Mouse (Mus musculus): ENCODE data around the gene Sp110. TPM values are rescaled to one million over a fixed set of nuclear protein-coding genes. Genes with fewer than 3 reads are reported as not detected.
"Not testable (repeated sequence)": the region's sequence is repeated elsewhere in the genome, so short reads cannot be mapped to it uniquely, and the experiment has no call there.

Sp110 gene
- under 1 TPM; 0.41 to 0.89 TPM for total RNA-seq (2021)
- long read RNA-seq, partial matches to known transcripts = 0 of 1 reads
- long read RNA-seq, other reads (novel, unspliced or antisense) = 1 of 1 reads

DNA sequence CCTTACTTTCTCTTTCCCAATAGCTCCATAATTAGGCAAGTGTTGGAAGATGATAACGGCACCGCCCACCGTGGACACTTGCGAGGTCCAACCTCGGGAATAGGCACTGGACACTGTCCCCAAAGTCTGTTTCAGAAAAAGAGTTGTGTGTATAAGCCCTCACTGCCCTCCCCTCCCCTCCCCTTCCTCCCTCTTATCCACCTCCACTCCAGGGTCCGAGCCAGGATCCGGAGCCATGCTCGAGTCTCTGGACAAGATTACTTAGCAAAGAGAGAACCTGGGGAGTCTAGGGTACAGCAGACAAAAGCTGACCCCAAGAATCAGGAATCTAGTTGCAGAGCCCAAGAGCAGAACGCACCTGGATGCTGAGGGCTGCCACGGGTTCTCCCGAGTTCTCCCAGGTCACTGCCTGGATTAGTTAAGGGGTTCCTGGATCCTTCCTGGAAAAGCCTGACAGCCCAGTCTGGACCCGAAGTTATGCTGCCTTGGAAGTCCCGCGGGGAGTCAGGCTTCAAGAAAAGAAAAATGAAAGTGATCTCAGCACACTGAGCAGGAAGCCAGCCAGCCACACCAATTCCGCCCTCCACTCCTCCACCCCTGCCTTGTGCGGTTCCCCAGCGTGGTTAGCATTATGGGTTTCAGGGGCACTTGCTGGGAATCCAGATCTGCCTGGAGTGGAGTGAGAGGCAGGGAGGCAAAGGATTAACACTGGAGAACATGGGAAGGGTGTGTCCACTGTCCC lies at the start of gene Sp110:
TSS of gene Sp110 (minus strand) at position 547 of the 742 bp plus-strand sequence.
- not testable (repeated sequence) for DNase-seq (ENCODE audit: low spot score in 2 of 2)

DNA sequence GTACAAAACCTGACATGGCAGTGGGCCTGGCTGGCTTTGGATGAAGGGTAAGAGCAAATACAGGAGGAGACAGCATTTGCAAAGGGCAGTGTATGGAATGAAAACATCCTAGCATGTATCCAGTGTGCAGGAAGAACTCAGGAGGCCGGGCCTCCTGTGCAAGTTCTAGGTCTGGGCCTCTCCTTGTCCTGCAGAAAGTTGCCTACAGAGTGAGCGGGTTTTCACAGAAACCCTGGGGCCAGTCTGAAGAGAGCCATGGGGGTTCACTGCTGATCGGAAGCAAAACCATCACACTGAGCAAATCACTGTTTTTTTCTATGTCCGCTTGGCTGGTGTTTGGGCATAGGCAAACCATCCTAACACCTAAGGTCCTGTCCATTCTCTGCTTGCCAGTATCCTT lies 39.5 kb upstream of the Sp110 start:
- not testable (repeated sequence) for DNase-seq (ENCODE audit: low spot score in 2 of 2)

DNA sequence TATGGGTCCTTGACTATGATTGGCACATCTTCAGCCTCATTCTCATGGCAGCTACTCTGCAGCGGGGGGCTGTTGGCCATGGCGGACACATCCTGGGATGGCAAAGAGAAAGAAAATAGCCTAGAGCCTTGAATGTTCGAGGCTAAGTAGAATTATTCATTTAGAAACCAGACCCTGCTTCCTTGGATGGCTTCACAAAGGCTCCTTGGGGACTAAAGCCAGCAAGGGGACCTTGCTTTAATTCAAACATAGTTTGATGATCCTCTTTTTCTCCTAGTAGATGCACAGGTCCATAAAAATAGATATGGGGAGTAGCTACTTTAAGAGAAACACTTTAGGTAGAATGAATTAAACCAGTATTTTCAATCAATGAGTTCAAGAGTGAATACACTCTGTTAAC lies 38.3 kb upstream of the Sp110 start:
- not testable (repeated sequence) for DNase-seq (ENCODE audit: low spot score in 2 of 2)

GRCm38 (mm10) chr1:85618689-85619088 lies 20.1 kb upstream of the Sp110 start:
- not testable (repeated sequence) for DNase-seq (ENCODE audit: low spot score in 2 of 2)

DNA sequence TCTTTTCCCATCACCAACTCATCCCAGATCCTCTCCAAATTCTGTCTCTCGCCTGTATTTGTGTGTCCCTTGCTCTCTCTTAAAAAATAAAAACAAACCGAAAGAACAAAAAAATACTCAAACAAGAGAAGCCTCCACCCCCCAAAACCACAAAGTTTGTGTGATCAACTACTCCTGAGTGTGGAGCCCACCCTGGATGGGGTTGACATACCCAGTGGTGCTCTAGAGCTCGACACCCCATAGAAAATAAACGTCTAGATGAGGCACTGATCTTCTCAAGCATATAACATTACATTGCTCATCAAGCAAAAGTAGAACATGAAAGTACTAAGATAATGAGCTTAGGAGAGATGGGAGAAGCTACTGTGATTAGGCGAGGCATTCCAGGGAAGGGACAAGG lies 18.5 kb upstream of the Sp110 start:
- DNase-seq (ENCODE audit: low spot score in 2 of 2) = not testable (repeated sequence)

GRCm38 (mm10) chr1:85615819-85616218 lies 17.2 kb upstream of the Sp110 start:
- DNase-seq (ENCODE audit: low spot score in 2 of 2) = not testable (repeated sequence)

DNA sequence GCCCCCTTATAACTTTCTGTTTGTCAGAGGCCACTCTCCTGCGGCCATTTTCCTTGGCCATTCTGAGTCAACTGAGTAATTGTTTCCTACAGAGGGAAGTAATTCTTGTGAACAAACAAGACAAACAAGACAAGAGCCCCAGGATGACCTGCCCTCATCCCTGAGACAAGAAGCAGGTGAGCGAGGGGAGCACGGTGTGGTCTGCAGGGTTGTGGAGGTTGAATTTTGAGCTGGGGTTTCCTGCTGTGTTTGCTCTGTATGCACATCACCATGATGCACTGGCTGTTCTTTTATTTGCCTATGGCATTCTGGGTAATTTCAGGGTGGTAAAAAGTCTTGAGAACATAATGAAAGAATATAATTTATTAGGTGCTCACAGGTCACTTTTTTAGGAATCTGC lies 16.5 kb upstream of the Sp110 start:
- DNase-seq (ENCODE audit: low spot score in 2 of 2) = not testable (repeated sequence)

- not testable (repeated sequence) for DNase-seq (ENCODE audit: low spot score in 2 of 2)
Observed at GRCm38 (mm10) chr1:85610581-85610980, 12.0 kb upstream of the Sp110 start.

GRCm38 (mm10) chr1:85608361-85608760 lies 9.7 kb upstream of the Sp110 start:
- not testable (repeated sequence) for DNase-seq (ENCODE audit: low spot score in 2 of 2)

DNA sequence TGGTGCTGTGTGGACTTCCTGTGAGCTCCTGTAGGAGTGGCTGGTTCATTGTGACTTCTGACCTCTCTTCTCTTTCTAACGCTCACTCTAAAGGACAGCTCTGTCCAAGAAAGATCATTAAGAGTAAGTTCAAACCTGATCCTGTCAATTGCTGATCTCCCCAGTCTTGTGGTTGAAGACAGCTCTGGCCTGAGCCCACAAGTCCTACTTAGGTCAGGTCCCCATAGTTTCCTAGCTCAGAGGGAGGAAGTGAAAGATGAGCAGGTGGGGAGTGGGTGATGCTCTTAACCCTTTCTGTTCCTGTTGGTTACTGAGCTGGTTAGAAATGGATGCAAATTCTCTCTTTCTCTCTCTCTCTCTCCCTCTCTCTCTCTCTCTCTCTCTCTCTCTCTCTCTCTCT lies 5.7 kb upstream of the Sp110 start:
- DNase-seq (ENCODE audit: low spot score in 2 of 2) = not testable (repeated sequence)

GRCm38 (mm10) chr1:85600794-85601193 lies 2.2 kb upstream of the Sp110 start:
- DNase-seq (ENCODE audit: low spot score in 2 of 2) = not testable (repeated sequence)

- not testable (repeated sequence) for DNase-seq (ENCODE audit: low spot score in 2 of 2)
Observed at GRCm38 (mm10) chr1:85600078-85600477, 1.5 kb upstream of the Sp110 start, which contains the start of gene Sp140. Gene Sp140, plus strand, starts transcription at chr1:85600378.

- DNase-seq (ENCODE audit: low spot score in 2 of 2) = not testable (repeated sequence)
Observed at GRCm38 (mm10) chr1:85592526-85592925, 6.1 kb downstream of the Sp110 start.

DNA sequence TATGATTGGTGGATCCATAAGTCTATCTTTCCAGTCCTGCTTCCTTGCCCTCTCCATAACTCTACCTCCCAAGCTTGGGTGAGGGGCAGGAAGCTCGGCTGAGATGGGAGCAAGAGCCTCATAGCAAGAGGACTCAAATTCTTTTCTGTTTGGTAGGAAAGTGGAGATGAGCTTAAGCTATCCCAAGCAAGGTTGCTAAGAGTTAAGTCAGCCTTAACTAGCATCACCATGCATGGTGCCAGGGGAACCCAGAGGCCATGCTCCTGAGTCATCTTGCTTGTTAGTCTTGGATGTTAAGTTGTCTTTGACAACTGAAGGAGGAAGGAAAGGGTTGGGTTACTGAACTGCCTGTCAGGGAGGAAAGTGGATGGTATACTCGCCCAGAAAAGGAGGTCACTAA lies 9.9 kb downstream of the Sp110 start:
- DNase-seq (ENCODE audit: low spot score in 2 of 2) = not testable (repeated sequence)

- DNase-seq (ENCODE audit: low spot score in 2 of 2) = not testable (repeated sequence)
Observed at GRCm38 (mm10) chr1:85581518-85581917, 17.1 kb downstream of the Sp110 start.

- DNase-seq (ENCODE audit: low spot score in 2 of 2) = not testable (repeated sequence)
Observed at GRCm38 (mm10) chr1:85580578-85580977, 18.0 kb downstream of the Sp110 start.

GRCm38 (mm10) chr1:85580148-85580534 lies 18.5 kb downstream of the Sp110 start:
- DNase-seq (ENCODE audit: low spot score in 2 of 2) = not testable (repeated sequence)

DNA sequence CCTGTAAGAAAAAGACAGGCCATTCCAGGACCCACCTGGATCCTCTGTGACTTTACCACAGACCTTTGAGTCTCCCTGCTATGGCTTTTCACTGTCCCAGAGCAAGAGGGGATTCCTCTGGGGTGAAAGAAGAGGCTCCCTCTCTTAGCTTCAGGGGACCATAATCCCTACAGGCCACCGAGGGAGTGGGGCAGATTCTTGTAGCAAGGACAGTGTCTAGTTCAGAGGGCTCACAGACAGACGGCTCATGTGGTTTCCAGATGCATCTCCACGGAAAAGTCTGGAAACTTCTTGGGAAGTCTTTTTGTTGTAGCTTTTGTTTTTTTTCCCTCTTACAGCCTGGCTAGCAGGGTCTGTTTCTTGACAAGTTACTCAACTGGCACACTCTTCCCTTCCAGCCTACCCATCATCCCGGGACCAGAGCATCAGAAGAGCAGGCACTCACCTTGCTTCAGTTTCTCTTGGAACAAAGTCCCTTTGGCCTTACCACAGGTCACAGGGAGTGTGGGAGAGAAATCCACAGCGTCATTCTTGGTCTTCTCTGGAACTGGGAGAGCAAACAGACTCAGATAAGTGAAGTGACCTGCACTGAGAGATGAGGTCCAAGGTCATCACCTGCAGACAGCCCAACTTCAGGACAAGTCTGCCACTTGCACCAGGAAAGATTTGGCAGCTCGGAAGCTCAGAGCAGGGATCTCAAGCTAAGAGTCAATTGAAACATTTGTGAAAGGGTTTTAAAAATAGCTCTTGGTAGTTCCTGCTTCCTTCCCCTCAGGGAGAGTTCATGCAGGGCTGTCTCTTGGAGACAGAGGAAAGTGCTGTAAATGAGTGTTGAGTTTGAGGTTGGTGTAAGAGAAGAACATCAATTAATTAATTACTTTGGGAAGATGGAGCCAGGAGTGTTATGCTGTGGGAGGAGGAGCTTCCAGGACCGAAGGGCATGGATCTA lies 19.1 kb downstream of the Sp110 start:
- not testable (repeated sequence) for DNase-seq (ENCODE audit: low spot score in 2 of 2)

DNA sequence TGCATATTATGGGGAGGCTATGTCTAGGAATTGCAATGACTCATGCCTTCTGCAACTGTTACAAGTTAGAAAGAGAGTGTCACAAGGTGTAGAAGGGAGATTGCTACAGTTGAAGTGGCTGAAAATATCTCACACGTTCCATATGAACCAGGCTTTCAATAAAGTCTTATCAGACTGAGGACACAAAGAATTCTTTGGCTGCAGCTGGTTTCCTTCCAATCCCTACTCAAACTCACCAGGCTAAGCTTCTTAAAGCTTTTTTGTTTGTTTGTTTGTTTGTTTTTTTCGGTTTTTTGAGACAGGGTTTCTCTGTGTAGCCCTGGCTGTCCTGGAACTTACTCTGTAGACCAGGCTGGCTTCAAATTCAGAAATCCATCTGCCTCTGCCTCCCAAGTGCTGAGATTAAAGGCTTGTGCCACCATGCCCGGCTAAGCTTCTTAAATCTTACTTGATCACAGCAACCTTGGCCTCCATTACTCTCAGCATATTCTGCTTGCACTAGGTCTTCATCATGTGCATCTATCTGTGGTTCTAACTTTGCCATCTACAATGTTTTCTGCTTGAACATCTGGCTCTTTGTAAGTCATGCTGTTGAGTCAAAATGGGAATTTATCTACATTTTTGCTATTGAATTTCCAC lies 20.1 kb downstream of the Sp110 start:
- not testable (repeated sequence) for DNase-seq (ENCODE audit: low spot score in 2 of 2)

- not testable (repeated sequence) for DNase-seq (ENCODE audit: low spot score in 2 of 2)
Observed at GRCm38 (mm10) chr1:85575376-85575775, 23.2 kb downstream of the Sp110 start, which contains the start of gene G530012D18Rik. Gene G530012D18Rik, plus strand, starts transcription at chr1:85575676.

- not testable (repeated sequence) for DNase-seq (ENCODE audit: low spot score in 2 of 2)
Observed at GRCm38 (mm10) chr1:85573554-85573953, 25.1 kb downstream of the Sp110 start.

All from layer of hippocampus, postnatal 10 days (tissue).